Mouse (Mus musculus) CH12F3 (cell line): ENCODE data around the gene Dlat.
"Not testable (repeated sequence)": the region's sequence is repeated elsewhere in the genome, so short reads cannot be mapped to it uniquely, and the experiment has no call there.

Experiments
- in situ Hi-C: fragments of 300-500 bp; cut with MboI; formaldehyde crosslinking; loops from 2 replicates; pipeline ENCODE4 v1.14.3; 2020; ENCODE audit warnings: low sequenced_read_pairs

The Dlat gene

GRCm38 (mm10) chr9:50664826-50665225, 5.2 kb upstream of the Dlat start:
- in situ Hi-C loops, result no loop called here

GRCm38 (mm10) chr9:50660431-50660830, 851 bp upstream of the Dlat start:
- in situ Hi-C loops, result no loop called here

- in situ Hi-C loops, result no loop called here
These were observed 615 bp downstream of the Dlat start for GRCm38 (mm10) chr9:50658941-50659388.

- in situ Hi-C loops, result no loop called here
These were observed 1.2 kb downstream of the Dlat start for GRCm38 (mm10) chr9:50658391-50658790.

- in situ Hi-C loops, result no loop called here
These were observed 9.1 kb downstream of the Dlat start for GRCm38 (mm10) chr9:50650503-50650902.

- in situ Hi-C loops, result no loop called here
These were observed 12.7 kb downstream of the Dlat start for GRCm38 (mm10) chr9:50646826-50647370.

- in situ Hi-C loops, result no loop called here
These were observed 25.3 kb downstream of the Dlat start for GRCm38 (mm10) chr9:50634270-50634669.

GRCm38 (mm10) chr9:50633059-50633458, 26.5 kb downstream of the Dlat start:
- in situ Hi-C loops, result no loop called here

GRCm38 (mm10) chr9:50632016-50632688, 27.4 kb downstream of the Dlat start:
- in situ Hi-C loops, result no loop called here

GRCm38 (mm10) chr9:50630903-50631302, 28.7 kb downstream of the Dlat start:
- in situ Hi-C loops, result not testable (repeated sequence)

- in situ Hi-C loops, result no loop called here
These were observed 41.7 kb downstream of the Dlat start for GRCm38 (mm10) chr9:50617794-50618330.

GRCm38 (mm10) chr9:50616766-50617603, 42.6 kb downstream of the Dlat start, which contains the start of the genes Pih1d2 and Nkapd1:
Gene Pih1d2, plus strand, starts transcription at chr9:50617321.
Gene Nkapd1, minus strand, starts transcription at chr9:50617464.
- in situ Hi-C loops, result no loop called here

GRCm38 (mm10) chr9:50616161-50616560, 43.4 kb downstream of the Dlat start:
- in situ Hi-C loops, result no loop called here

- in situ Hi-C loops, result no loop called here
These were observed 47.5 kb downstream of the Dlat start for GRCm38 (mm10) chr9:50612115-50612514.

GRCm38 (mm10) chr9:50604338-50604737, 55.2 kb downstream of the Dlat start:
- in situ Hi-C loops, result no loop called here

- in situ Hi-C loops, result no loop called here
These were observed 55.6 kb downstream of the Dlat start for GRCm38 (mm10) chr9:50603998-50604324.

- in situ Hi-C loops, result no loop called here
These were observed 56.2 kb downstream of the Dlat start, which contains the start of the genes Sdhd and Timm8b for GRCm38 (mm10) chr9:50603189-50603997. Gene Sdhd, minus strand, starts transcription at chr9:50603812. Gene Timm8b, plus strand, starts transcription at chr9:50603910.

GRCm38 (mm10) chr9:50602055-50602845, 57.3 kb downstream of the Dlat start:
- in situ Hi-C loops, result no loop called here

GRCm38 (mm10) chr9:50601536-50601935, 58.0 kb downstream of the Dlat start:
- in situ Hi-C loops, result no loop called here

- in situ Hi-C loops, result no loop called here
These were observed 62.6 kb downstream of the Dlat start for GRCm38 (mm10) chr9:50596973-50597372.
